Mouse (Mus musculus): ENCODE data around the gene Opa3. TPM values are rescaled to one million over a fixed set of nuclear protein-coding genes. Genes with fewer than 3 reads are reported as not detected.

The Opa3 gene
- total RNA-seq, 2 experiments from 2014 or later, result 33.8 to 35.0 TPM

GRCm38 (mm10) chr7:19240905-19241463, 12.8 kb downstream of the Opa3 start:
- DNase-seq, result no peak
- intact Hi-C loops (cut with DNase I), result no loop called here

DNA sequence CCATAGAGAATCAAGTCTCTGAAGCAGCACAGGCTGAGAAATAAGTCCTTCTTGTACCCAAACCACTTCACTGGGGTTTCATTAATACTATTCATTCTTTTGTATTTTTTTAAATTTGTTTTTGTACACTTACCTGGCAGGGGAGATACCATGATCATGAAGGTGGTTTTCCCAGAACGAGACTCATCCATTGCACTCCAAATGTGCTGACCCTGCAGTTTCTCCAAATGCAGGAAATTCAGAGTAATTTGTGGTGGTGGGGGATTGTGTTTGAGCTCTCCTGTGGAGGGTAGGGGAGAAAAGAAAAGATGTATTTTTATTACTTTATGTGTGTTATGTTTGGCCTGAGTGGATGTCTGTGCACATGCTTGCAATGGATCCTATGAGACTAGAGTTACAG, 13.9 kb downstream of the Opa3 start:
- intact Hi-C loops (cut with DNase I), result no loop called here
- DNase-seq, result no peak

GRCm38 (mm10) chr7:19243858-19244257, 15.7 kb downstream of the Opa3 start:
- intact Hi-C loops (cut with DNase I), result no loop called here
- peak; percentile 45 for DNase-seq

GRCm38 (mm10) chr7:19245083-19245482, 16.9 kb downstream of the Opa3 start:
- DNase-seq, result no peak
- intact Hi-C loops (cut with DNase I), result no loop called here

- intact Hi-C loops (cut with DNase I), result no loop called here
- no peak for DNase-seq
Measured at GRCm38 (mm10) chr7:19246855-19247254, 18.7 kb downstream of the Opa3 start.

- intact Hi-C loops (cut with DNase I), result no loop called here
- DNase-seq, result no peak
Measured at GRCm38 (mm10) chr7:19247511-19247910, 19.4 kb downstream of the Opa3 start.

- intact Hi-C loops (cut with DNase I), result no loop called here
- no peak for DNase-seq
Measured at GRCm38 (mm10) chr7:19252078-19252477, 23.9 kb downstream of the Opa3 start.

DNA sequence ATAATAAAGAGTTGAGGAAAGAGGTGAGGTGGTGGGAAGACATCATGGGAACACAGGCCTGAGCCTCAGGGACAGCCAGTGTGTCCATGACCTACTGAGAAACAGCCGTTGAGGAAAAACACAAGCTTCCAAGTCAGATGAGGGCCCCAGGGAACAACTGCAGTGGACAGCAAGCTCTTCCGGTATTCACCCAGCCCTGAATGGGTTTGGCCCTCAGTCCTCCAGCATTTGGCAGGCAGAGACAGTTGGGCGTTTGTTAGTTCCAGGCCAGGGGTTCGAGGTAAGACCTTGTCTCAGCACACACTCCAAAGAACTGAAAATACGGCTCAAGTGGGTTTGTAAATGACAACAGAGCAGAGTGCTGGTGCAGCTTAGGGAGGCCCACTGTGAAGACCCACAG, 25.3 kb downstream of the Opa3 start:
- intact Hi-C loops (cut with DNase I), result no loop called here

GRCm38 (mm10) chr7:19255395-19255794, 27.3 kb downstream of the Opa3 start:
- intact Hi-C loops (cut with DNase I), result no loop called here
- DNase-seq, result no peak

More for the DNA sequence above, 25.3 kb downstream of the Opa3 start:
- DNase-seq, result no peak

- no peak for DNase-seq
- intact Hi-C loops (cut with DNase I), result no loop called here
Measured at GRCm38 (mm10) chr7:19256567-19256966, 28.4 kb downstream of the Opa3 start.

GRCm38 (mm10) chr7:19257390-19258022, 29.4 kb downstream of the Opa3 start:
- DNase-seq, result peak; percentile 40
- intact Hi-C loops (cut with DNase I), result no loop called here

DNA sequence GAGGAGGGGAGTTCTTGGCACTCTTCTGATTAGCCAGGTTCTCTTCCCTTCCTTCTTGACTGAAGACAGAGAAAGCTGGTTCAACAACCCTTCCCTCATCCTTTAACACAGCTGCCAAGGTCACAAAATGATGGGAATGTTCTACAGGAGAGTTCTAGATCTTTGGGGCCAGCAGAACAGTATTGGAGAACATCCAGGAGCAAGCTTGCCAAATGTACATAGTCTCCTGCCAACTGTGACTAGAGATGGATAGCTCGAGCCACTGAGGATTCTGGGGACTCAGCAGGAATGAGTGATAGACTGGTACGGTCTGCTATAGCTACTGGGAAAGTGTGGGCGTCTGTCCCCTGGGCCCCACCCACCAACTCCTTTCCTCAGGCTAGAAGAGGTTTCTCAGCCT, 30.2 kb downstream of the Opa3 start:
- intact Hi-C loops (cut with DNase I), result no loop called here
- DNase-seq, result no peak

DNA sequence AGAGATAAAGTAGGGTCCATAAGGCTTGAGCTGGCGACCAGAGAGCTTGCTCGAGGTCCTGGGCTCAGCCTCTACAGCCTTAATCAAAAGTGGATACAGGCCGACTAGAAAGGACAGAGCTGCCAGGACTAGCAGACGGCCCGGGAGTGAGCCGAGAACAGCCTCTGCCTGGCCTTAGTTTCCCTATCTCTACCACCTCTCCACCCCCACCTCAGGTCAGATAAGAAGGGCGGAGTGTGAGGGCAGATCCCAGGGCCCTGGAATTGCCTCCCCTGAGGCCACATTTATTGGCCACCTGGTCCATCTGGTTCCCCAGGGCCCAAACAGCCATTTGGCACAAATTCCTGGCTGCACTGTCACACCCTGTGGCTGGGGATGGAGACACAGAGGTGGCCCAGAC, 37.0 kb downstream of the Opa3 start:
- no peak for DNase-seq
- intact Hi-C loops (cut with DNase I), result no loop called here

GRCm38 (mm10) chr7:19265928-19266822, 38.0 kb downstream of the Opa3 start:
- intact Hi-C loops (cut with DNase I), result no loop called here
- DNase-seq, result no peak

DNA sequence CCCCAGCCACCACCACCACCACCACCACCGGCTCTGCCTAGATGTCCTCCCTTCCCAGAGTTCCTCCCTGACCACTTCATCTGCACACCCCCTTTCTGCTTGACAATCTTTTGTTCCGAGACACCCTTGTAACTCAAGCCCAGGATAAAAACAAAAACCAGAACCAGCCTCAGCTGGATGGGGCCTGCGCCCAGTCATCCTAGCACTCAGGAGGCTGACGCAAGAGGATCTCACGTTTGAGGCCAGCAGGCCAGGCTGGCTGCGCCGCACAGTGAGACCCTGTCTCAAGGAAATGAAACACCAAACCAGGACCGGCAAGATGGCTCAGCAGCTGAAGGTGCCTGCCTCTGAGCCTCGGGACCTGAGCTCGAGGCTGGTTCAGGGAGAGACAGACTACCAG, 38.9 kb downstream of the Opa3 start:
- DNase-seq, result no peak
- intact Hi-C loops (cut with DNase I), result no loop called here

- DNase-seq, result no peak
- intact Hi-C loops (cut with DNase I), result no loop called here
Measured at GRCm38 (mm10) chr7:19268993-19269681, 41.0 kb downstream of the Opa3 start.

- intact Hi-C loops (cut with DNase I), result no loop called here
- peak; percentile 64 for DNase-seq
Measured at GRCm38 (mm10) chr7:19269721-19270441, 41.7 kb downstream of the Opa3 start.

- intact Hi-C loops (cut with DNase I), result no loop called here
- DNase-seq, result no peak
Measured at GRCm38 (mm10) chr7:19270509-19271237, 42.5 kb downstream of the Opa3 start.

GRCm38 (mm10) chr7:19271238-19272172, 43.4 kb downstream of the Opa3 start, which contains the start of gene Vasp:
Gene Vasp, minus strand, starts transcription at chr7:19271817.
- intact Hi-C loops (cut with DNase I), result no loop called here
- DNase-seq, result peak; percentile 77

Measured in left cerebral cortex, postnatal 4 days (tissue).